Mouse (Mus musculus) ovary, postnatal 10 days (tissue): Measurements from ENCODE around the gene Ptch1.

Experiments used
- DNase-seq: peaks from one replicate; pipeline ENCODE4 v3.0.0; 2022; ENCODE audit warnings: low spot score

Ptch1 gene

DNA sequence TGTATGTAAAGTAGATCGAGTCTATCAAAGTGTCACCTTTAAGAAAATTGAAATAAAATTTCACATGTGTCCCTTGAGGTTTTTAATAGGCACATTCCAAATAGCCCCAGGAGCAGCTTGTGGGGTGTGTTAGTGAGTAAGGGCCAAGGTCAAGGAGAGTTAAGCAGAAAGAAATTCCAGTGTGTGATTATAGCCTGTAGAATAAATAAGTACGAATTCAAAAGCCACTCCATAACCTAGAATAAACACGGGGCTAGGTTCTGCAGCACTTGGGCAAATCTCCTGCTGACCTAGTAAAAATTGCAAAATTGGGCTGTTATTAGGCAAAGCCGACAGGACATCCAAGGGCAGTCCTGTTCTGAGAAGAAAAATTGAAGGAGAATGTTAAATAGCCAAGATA is 38.4 kb downstream of the Ptch1 start:
- no peak for DNase-seq

- DNase-seq = no peak
These were observed 42.5 kb downstream of the Ptch1 start for GRCm38 (mm10) chr13:63530857-63531256.

DNA sequence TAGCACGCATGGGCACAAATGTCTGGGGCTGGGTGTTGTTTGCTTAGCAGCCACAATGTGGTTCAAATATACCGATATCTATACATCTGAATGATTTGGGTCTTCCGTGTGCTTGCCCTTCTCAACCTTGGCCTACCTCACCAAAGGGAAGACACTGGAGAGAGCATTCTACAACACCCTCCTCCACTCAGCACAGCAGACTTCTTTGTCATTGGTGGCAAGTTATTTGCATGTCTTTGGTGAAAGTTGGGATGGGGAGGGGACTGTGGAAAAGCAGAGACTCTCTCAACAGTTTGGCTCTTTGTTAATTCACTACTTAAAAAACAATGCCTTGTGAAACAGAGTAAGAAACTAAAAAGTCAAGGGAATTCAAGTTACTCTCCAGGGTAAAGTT is 43.0 kb downstream of the Ptch1 start:
- no peak for DNase-seq

DNA sequence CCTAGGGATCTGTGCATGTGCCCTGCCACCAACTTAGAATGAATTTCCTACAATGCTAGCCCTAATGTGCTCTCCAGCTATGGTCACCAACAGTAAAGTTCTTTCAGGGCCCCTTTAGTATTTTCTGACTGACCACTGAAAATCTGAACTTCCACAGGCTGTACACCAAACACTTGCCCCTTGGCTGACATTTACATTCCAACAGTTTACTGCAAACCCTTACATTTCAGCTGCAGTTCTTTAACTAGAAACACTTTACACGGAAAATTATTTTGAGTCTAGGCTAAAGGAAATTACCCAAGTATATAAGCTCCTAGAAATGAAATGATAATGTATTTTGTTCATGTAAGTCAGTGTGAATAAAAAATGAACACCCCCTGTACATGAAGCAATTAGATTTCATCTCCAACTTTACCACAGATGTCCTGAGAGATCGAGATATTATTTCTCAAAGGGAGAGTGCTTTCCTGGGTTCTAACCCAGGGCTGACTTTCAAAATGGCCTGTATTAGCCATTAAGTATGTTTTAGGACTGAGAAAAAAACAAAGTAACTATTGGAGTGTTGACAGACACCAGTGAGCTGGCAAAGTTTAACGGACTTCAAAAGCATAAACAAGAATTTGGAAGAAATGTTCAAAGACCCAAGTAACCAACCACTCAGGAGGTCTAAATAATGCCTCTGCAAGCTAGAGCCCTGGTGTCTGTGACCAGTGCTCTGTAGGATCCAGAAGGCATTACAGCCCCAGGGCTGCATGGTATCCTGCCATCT is 43.6 kb downstream of the Ptch1 start:
- DNase-seq = no peak

DNA sequence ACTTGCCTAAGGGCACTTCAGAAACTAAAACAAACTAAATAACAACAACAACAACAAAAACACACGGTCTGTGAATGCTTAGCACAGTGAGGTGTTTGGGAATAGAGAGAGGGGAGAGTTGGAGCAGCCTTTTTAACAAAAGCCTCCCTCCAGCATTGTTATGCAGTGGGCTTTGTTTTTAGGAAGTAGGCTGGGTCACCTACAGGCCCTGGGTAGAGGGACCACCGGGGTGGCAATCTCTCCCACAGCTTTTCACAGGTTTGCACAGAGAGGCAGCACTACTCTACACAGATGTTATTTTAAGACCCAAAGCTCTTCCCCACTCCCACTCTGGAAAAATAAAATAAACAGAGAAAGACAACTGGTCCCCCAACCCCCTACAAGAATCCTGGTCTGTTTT is 44.5 kb downstream of the Ptch1 start:
- no peak for DNase-seq

GRCm38 (mm10) chr13:63528164-63528675 is 45.2 kb downstream of the Ptch1 start:
- DNase-seq = no peak

DNA sequence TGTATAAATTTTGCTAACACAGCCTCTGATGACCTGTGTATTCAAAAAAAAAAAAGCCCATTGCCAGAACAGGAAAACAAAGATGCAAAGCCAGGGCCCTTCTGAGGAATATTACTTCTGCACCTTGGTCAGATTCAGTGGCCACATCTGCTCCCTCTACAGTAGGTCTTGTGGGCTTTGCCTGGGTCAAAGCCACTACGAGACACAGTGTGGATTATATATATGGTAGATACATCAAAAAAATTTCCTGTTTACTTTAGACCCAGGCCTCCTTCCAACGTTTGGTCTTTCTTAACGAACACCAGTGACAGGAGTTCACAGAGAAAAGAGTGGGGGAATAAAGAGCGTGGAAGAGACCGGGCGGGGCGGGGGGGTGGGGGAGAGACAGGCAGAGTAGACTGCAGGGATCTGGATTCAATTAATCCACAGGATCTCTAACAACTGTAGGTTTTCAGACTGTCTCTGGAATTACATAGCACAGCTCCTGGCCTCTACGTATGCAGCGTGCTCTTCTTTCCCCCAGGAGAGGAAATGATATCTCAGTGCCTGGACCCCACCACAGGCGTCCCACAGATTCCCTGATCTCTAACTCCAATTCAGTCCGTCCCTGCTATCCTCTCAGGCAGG is 47.7 kb downstream of the Ptch1 start:
- DNase-seq = no peak

- DNase-seq = no peak
These were observed 48.5 kb downstream of the Ptch1 start for GRCm38 (mm10) chr13:63524608-63525570.

- no peak for DNase-seq
These were observed 49.3 kb downstream of the Ptch1 start for GRCm38 (mm10) chr13:63524061-63524460.

- no peak for DNase-seq
These were observed 50.6 kb downstream of the Ptch1 start for GRCm38 (mm10) chr13:63522832-63523231.

DNA sequence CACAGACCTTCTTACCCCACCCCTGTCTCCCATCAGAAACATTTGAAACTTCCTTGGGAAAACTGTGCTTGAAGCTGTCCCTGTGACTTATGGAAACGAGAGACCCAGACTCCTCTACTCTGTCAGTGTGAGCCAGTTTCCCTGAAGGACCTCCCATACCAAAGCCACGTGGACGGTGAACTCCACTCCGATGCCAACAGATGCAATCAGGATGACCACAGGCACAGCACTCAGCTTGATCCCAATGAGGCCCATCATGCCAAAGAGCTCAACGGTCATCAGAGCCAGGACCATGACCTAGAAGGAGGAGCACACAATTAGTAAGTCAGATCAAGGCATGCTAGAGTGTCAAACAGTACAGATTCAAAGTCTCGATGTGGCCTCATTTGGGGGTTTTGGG is 53.3 kb downstream of the Ptch1 start:
- DNase-seq = no peak

GRCm38 (mm10) chr13:63516535-63516934 is 56.9 kb downstream of the Ptch1 start:
- no peak for DNase-seq

- no peak for DNase-seq
These were observed 57.9 kb downstream of the Ptch1 start for GRCm38 (mm10) chr13:63515542-63515941.

GRCm38 (mm10) chr13:63514931-63515360 is 58.5 kb downstream of the Ptch1 start:
- DNase-seq = no peak

GRCm38 (mm10) chr13:63513374-63514098 is 59.9 kb downstream of the Ptch1 start:
- DNase-seq = no peak

GRCm38 (mm10) chr13:63512411-63512810 is 61.0 kb downstream of the Ptch1 start:
- no peak for DNase-seq

DNA sequence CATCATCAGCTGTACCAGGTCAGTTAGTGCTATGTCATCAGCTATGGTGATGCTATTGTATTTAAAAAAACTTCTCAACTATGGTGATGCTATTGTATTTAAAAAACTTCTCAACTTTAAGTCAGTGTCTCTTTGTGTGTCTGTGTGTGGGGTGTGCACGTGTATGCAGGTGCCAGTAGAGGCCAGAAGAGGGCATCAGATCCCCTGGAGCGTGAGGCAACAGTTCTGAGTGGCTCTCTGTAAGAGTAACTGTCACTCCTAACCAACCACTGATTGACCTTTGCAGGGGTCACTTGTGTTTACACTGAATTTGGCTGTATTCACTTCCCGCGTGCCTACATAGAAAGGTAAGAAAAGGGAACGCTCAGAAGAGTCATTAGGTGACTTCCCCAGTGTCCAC is 65.6 kb downstream of the Ptch1 start:
- no peak for DNase-seq

- no peak for DNase-seq
These were observed 66.3 kb downstream of the Ptch1 start for GRCm38 (mm10) chr13:63507001-63507556.

GRCm38 (mm10) chr13:63506364-63506763 is 67.0 kb downstream of the Ptch1 start:
- DNase-seq = no peak

- no peak for DNase-seq
These were observed 71.0 kb downstream of the Ptch1 start for GRCm38 (mm10) chr13:63502391-63502790.

DNA sequence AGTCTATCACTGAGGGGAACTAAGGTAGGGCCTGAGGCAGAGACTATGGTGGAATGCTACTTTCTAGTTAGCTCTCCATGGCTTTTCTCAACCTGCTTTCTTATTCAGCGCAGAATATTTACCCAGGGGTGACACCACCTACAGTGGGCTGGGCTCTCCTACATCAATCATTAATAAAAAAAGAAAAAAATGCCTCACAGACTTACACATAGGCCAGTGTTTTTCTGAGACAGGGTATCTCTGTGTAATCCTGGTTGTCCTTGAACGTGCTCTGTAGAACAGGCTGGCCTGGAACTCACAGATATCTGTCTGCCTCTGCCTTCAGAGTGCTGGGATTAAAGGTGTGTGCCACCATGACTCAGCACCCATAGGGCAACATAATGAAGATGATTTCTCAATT is 73.9 kb downstream of the Ptch1 start:
- no peak for DNase-seq
